Mouse (Mus musculus): ENCODE measurements around the gene Tapt1. TPM values are rescaled to one million over a fixed set of nuclear protein-coding genes. Genes with fewer than 3 reads are reported as not detected.
A peak's percentile ranks its signal among the peaks of the same experiment; 100 is the strongest.

The Tapt1 gene
- polyA plus RNA-seq, 1 experiment from 2014 or later: 37.6 TPM

GRCm38 (mm10) chr5:44166866-44167265 lies 59.6 kb downstream of the Tapt1 start:
- ATAC-seq (ENCODE audit: low read depth) (no peak), DNase-seq (ENCODE audit: low spot score) (no peak)
- Histone ChIP-seq H3K27me3 (replicated peaks; ENCODE audit: control insufficient read depth, insufficient read depth, low read length) (no peaks in the 10 kb centered on the region), H3K36me3 (ENCODE audit: control insufficient read depth, insufficient read depth, low read length) (no peaks in the 10 kb centered on the region), H3K9me3 (ENCODE audit: control insufficient read depth, low read length) (no peaks in the 10 kb centered on the region), H3K27ac (replicated peaks; ENCODE audit: low read depth, low read length) (no peak overlapping the region), H3K4me1 (ENCODE audit: control insufficient read depth, insufficient read depth, low read length) (peaks cover 4% of the 10 kb centered on the region; the same call in 1 of the 2 replicates), H3K4me2 (ENCODE audit: low read depth, low read length) (no peak overlapping the region), H3K9ac (ENCODE audit: low read depth, low read length) (no peak overlapping the region), H3K4me3 (ENCODE audit: low read depth, low read length) (no peak overlapping the region)
- WGBS: 70% methylated on average over 6 of the region's 6 CpGs

- no peaks in the 10 kb centered on the region for H3K36me3 ChIP-seq (ENCODE audit: control insufficient read depth, insufficient read depth, low read length)
- WGBS: 24% methylated on average over 2 of the region's 2 CpGs
- H3K9ac ChIP-seq (ENCODE audit: low read depth, low read length): no peak overlapping the region
- H3K27me3 ChIP-seq (replicated peaks; ENCODE audit: control insufficient read depth, insufficient read depth, low read length): no peaks in the 10 kb centered on the region
- DNase-seq (ENCODE audit: low spot score) (peak; percentile 64), ATAC-seq (ENCODE audit: low read depth) (no peak)
- no peak overlapping the region for H3K4me3 ChIP-seq (ENCODE audit: low read depth, low read length)
- no peak overlapping the region for H3K27ac ChIP-seq (replicated peaks; ENCODE audit: low read depth, low read length)
- no peaks in the 10 kb centered on the region for H3K9me3 ChIP-seq (ENCODE audit: control insufficient read depth, low read length)
- peaks cover 4% of the 10 kb centered on the region; the same call in 1 of the 2 replicates for H3K4me1 ChIP-seq (ENCODE audit: control insufficient read depth, insufficient read depth, low read length)
- no peak overlapping the region for H3K4me2 ChIP-seq (ENCODE audit: low read depth, low read length)
Measured at GRCm38 (mm10) chr5:44165854-44166253, 60.6 kb downstream of the Tapt1 start.

DNA sequence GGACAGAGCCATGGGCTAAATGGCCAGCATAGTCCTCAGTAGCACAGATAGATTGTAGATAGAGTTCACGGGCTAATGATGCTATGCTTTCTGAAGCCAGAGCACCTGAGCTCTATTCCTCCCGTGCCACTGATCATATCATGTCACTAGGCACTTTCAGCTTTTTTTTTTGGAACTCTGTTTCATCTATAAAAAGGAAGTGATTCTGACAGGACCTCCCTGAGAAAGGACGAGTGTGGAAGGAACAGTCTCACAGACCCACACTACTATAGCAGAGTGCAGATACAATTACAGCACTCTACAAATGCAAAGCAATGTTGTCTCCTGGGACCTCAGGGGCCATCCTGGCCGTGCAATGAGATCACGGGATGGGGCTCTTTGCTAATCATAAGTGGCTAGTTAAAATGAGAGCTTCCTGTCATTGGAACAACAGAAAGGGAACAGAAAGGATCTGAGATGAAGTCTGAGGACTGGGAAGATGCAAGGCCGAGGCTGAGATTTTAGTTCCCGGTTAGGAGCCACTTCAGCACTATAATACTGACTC lies 62.1 kb downstream of the Tapt1 start:
- ATAC-seq (ENCODE audit: low read depth): no peak
- Histone ChIP-seq H3K9me3 (ENCODE audit: control insufficient read depth, low read length) (no peaks in the 10 kb centered on the region), H3K27me3 (replicated peaks; ENCODE audit: control insufficient read depth, insufficient read depth, low read length) (no peaks in the 10 kb centered on the region), H3K4me1 (ENCODE audit: control insufficient read depth, insufficient read depth, low read length) (peaks cover 4% of the 10 kb centered on the region; the same call in 1 of the 2 replicates), H3K4me3 (ENCODE audit: low read depth, low read length) (no peak overlapping the region), H3K9ac (ENCODE audit: low read depth, low read length) (no peak overlapping the region), H3K4me2 (ENCODE audit: low read depth, low read length) (no peak overlapping the region), H3K27ac (replicated peaks; ENCODE audit: low read depth, low read length) (no peak overlapping the region), H3K36me3 (ENCODE audit: control insufficient read depth, insufficient read depth, low read length) (no peaks in the 10 kb centered on the region)
- 36% methylated on average over 7 of the region's 7 CpGs for WGBS
- no peak for DNase-seq (ENCODE audit: low spot score)

- Histone ChIP-seq H3K4me3 (ENCODE audit: low read depth, low read length) (no peak overlapping the region), H3K9me3 (ENCODE audit: control insufficient read depth, low read length) (no peaks in the 10 kb centered on the region), H3K27ac (replicated peaks; ENCODE audit: low read depth, low read length) (no peak overlapping the region), H3K4me1 (ENCODE audit: control insufficient read depth, insufficient read depth, low read length) (peaks cover 4% of the 10 kb centered on the region; the same call in 1 of the 2 replicates), H3K4me2 (ENCODE audit: low read depth, low read length) (no peak overlapping the region), H3K9ac (ENCODE audit: low read depth, low read length) (no peak overlapping the region), H3K36me3 (ENCODE audit: control insufficient read depth, insufficient read depth, low read length) (no peaks in the 10 kb centered on the region), H3K27me3 (replicated peaks; ENCODE audit: control insufficient read depth, insufficient read depth, low read length) (no peaks in the 10 kb centered on the region)
- DNase-seq (ENCODE audit: low spot score): no peak
- no peak for ATAC-seq (ENCODE audit: low read depth)
- whole genome bisulfite sequencing: 96% methylated on average over 3 of the region's 3 CpGs
Measured at GRCm38 (mm10) chr5:44163318-44163717, 63.1 kb downstream of the Tapt1 start.

DNA sequence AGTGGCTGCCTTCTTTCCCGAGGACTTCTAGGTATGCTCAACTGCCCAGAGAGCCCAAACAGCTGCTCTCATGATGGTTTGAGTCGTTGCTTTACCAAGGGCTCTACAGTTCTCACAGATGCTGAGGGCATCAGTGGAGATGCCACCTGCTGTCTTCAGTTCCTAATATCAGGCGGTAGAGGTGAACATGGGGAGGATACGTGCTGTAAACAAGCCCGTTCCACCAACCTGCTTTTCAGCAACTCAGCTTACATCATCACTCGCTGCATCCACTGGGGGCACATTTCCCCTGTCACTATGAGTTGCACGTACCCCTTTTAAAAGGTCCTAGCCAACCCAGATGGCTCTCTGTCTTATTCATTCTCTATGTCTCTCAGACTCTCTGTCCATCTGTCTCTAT lies 63.6 kb downstream of the Tapt1 start:
- DNase-seq (ENCODE audit: low spot score) (no peak), ATAC-seq (ENCODE audit: low read depth) (no peak)
- 82% methylated on average over 7 of the region's 7 CpGs for WGBS

GRCm38 (mm10) chr5:44159679-44160438 lies 66.6 kb downstream of the Tapt1 start:
- Histone ChIP-seq H3K9ac (ENCODE audit: low read depth, low read length) (no peak overlapping the region), H3K36me3 (ENCODE audit: control insufficient read depth, insufficient read depth, low read length) (no peaks in the 10 kb centered on the region), H3K4me1 (ENCODE audit: control insufficient read depth, insufficient read depth, low read length) (no peaks in the 10 kb centered on the region), H3K4me2 (ENCODE audit: low read depth, low read length) (no peak overlapping the region), H3K9me3 (ENCODE audit: control insufficient read depth, low read length) (no peaks in the 10 kb centered on the region), H3K27ac (replicated peaks; ENCODE audit: low read depth, low read length) (no peak overlapping the region), H3K4me3 (ENCODE audit: low read depth, low read length) (no peak overlapping the region), H3K27me3 (replicated peaks; ENCODE audit: control insufficient read depth, insufficient read depth, low read length) (no peaks in the 10 kb centered on the region)
- 67% methylated on average over 4 of the region's 4 CpGs for WGBS
- DNase-seq (ENCODE audit: low spot score): no peak
- ATAC-seq (ENCODE audit: low read depth): no peak

More for the DNA sequence above, 63.6 kb downstream of the Tapt1 start:
- H3K4me1 ChIP-seq (ENCODE audit: control insufficient read depth, insufficient read depth, low read length): peaks cover 4% of the 10 kb centered on the region; the same call in 1 of the 2 replicates
- H3K4me2 ChIP-seq (ENCODE audit: low read depth, low read length): no peak overlapping the region
- no peak overlapping the region for H3K4me3 ChIP-seq (ENCODE audit: low read depth, low read length)
- no peaks in the 10 kb centered on the region for H3K27me3 ChIP-seq (replicated peaks; ENCODE audit: control insufficient read depth, insufficient read depth, low read length)
- H3K9ac ChIP-seq (ENCODE audit: low read depth, low read length): no peak overlapping the region
- H3K27ac ChIP-seq (replicated peaks; ENCODE audit: low read depth, low read length): no peak overlapping the region
- H3K36me3 ChIP-seq (ENCODE audit: control insufficient read depth, insufficient read depth, low read length): no peaks in the 10 kb centered on the region
- H3K9me3 ChIP-seq (ENCODE audit: control insufficient read depth, low read length): no peaks in the 10 kb centered on the region

DNA sequence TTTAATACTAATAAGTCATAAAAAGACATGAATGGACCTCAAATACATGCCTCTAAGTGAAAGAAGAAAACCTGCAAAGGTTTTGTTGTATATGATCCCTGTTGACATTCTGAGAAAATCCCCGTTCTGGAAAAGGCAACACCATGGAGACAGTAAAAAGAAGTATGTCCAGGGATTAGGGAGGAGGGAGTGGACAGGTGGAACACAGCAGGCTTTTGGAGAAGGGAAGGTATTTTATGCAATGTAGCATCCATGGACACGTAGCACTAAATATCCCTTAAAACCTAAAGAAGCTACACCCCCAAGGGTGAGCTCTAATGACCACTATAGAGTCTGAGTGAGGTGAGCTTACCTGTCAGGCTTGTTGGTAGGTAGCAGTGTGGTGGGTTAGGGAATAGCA lies 67.2 kb downstream of the Tapt1 start:
- Histone ChIP-seq H3K4me1 (ENCODE audit: control insufficient read depth, insufficient read depth, low read length) (no peaks in the 10 kb centered on the region), H3K27me3 (replicated peaks; ENCODE audit: control insufficient read depth, insufficient read depth, low read length) (no peaks in the 10 kb centered on the region), H3K4me3 (ENCODE audit: low read depth, low read length) (no peak overlapping the region), H3K9ac (ENCODE audit: low read depth, low read length) (no peak overlapping the region), H3K4me2 (ENCODE audit: low read depth, low read length) (no peak overlapping the region), H3K36me3 (ENCODE audit: control insufficient read depth, insufficient read depth, low read length) (no peaks in the 10 kb centered on the region), H3K27ac (replicated peaks; ENCODE audit: low read depth, low read length) (no peak overlapping the region), H3K9me3 (ENCODE audit: control insufficient read depth, low read length) (no peaks in the 10 kb centered on the region)
- no peak for DNase-seq (ENCODE audit: low spot score)
- ATAC-seq (ENCODE audit: low read depth): no peak
- 79% methylated on average over 2 of the region's 2 CpGs for WGBS

- Histone ChIP-seq H3K4me1 (ENCODE audit: control insufficient read depth, insufficient read depth, low read length) (no peaks in the 10 kb centered on the region), H3K36me3 (ENCODE audit: control insufficient read depth, insufficient read depth, low read length) (no peaks in the 10 kb centered on the region), H3K4me2 (ENCODE audit: low read depth, low read length) (no peak overlapping the region), H3K4me3 (ENCODE audit: low read depth, low read length) (no peak overlapping the region), H3K9ac (ENCODE audit: low read depth, low read length) (no peak overlapping the region), H3K27ac (replicated peaks; ENCODE audit: low read depth, low read length) (no peak overlapping the region), H3K9me3 (ENCODE audit: control insufficient read depth, low read length) (no peaks in the 10 kb centered on the region), H3K27me3 (replicated peaks; ENCODE audit: control insufficient read depth, insufficient read depth, low read length) (no peaks in the 10 kb centered on the region)
- 76% methylated on average over 3 of the region's 3 CpGs for WGBS
- ATAC-seq (ENCODE audit: low read depth) (no peak), DNase-seq (ENCODE audit: low spot score) (no peak)
Measured at GRCm38 (mm10) chr5:44158458-44158857, 68.0 kb downstream of the Tapt1 start.

DNA sequence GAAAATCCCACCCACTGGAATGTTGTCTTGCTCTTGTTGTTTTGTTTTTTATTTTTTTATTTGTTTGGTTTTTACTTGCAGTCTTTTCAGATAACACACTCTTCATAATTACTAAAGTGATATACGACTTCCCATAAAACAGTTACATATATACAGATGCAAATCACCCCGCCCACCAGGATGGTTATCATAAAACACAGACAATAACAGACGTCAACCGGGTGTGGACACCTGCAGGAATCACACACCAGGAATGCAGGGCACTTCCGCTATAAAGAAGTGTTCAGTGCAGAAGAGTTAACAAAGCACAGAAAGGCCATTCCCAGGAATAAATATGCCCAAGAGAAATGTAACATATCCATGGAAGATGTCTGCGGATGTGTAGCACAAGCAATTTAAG lies 68.7 kb downstream of the Tapt1 start:
- no peaks in the 10 kb centered on the region for H3K4me1 ChIP-seq (ENCODE audit: control insufficient read depth, insufficient read depth, low read length)
- no peak for DNase-seq (ENCODE audit: low spot score)

More for the DNA sequence above, 68.7 kb downstream of the Tapt1 start:
- no peak overlapping the region for H3K9ac ChIP-seq (ENCODE audit: low read depth, low read length)
- H3K9me3 ChIP-seq (ENCODE audit: control insufficient read depth, low read length): no peaks in the 10 kb centered on the region
- no peak overlapping the region for H3K4me3 ChIP-seq (ENCODE audit: low read depth, low read length)
- no peak for ATAC-seq (ENCODE audit: low read depth)
- H3K4me2 ChIP-seq (ENCODE audit: low read depth, low read length): no peak overlapping the region
- 88% methylated on average over 6 of the region's 6 CpGs for WGBS
- H3K27me3 ChIP-seq (replicated peaks; ENCODE audit: control insufficient read depth, insufficient read depth, low read length): no peaks in the 10 kb centered on the region
- H3K36me3 ChIP-seq (ENCODE audit: control insufficient read depth, insufficient read depth, low read length): no peaks in the 10 kb centered on the region
- H3K27ac ChIP-seq (replicated peaks; ENCODE audit: low read depth, low read length): no peak overlapping the region
